Mouse (Mus musculus): Measurements from ENCODE around the gene Ccl17. TPM values are rescaled to one million over a fixed set of nuclear protein-coding genes. Genes with fewer than 3 reads are reported as not detected.

Ccl17 gene
- total RNA-seq (2021): 1 to 10 TPM; 3.7 to 4.3 TPM

GRCm38 (mm10) chr8:94810153-94810552 is at the start of gene Ccl17:
TSS of gene Ccl17 (plus strand) at chr8:94810453.
- no peak for DNase-seq

- DNase-seq: no peak
Observed at GRCm38 (mm10) chr8:94767035-94767434, 43.2 kb upstream of the Ccl17 start.

- no peak for DNase-seq
Observed at GRCm38 (mm10) chr8:94770945-94771344, 39.3 kb upstream of the Ccl17 start.

GRCm38 (mm10) chr8:94771941-94772670 is 38.1 kb upstream of the Ccl17 start, which contains the start of gene Cx3cl1:
TSS of gene Cx3cl1 (plus strand) at chr8:94772009.
- DNase-seq: peak; percentile 86 to 88

GRCm38 (mm10) chr8:94773048-94773447 is 37.2 kb upstream of the Ccl17 start:
- no peak for DNase-seq

- peak; percentile 65 to 68 for DNase-seq
Observed at GRCm38 (mm10) chr8:94773700-94774171, 36.5 kb upstream of the Ccl17 start.

GRCm38 (mm10) chr8:94774601-94775000 is 35.7 kb upstream of the Ccl17 start:
- DNase-seq: no peak

- no peak for DNase-seq
Observed at GRCm38 (mm10) chr8:94776346-94776745, 33.9 kb upstream of the Ccl17 start.

GRCm38 (mm10) chr8:94778036-94778435 is 32.2 kb upstream of the Ccl17 start:
- DNase-seq: no peak

- DNase-seq: no peak
Observed at GRCm38 (mm10) chr8:94778473-94778872, 31.8 kb upstream of the Ccl17 start.

- no peak for DNase-seq
Observed at GRCm38 (mm10) chr8:94778895-94779533, 31.2 kb upstream of the Ccl17 start.

- DNase-seq: no peak
Observed at GRCm38 (mm10) chr8:94779534-94780294, 30.5 kb upstream of the Ccl17 start.

- DNase-seq: no peak
Observed at GRCm38 (mm10) chr8:94780491-94781154, 29.6 kb upstream of the Ccl17 start.

GRCm38 (mm10) chr8:94781155-94781837 is 29.0 kb upstream of the Ccl17 start:
- DNase-seq: no peak

- no peak for DNase-seq
Observed at GRCm38 (mm10) chr8:94781838-94782235, 28.4 kb upstream of the Ccl17 start.

GRCm38 (mm10) chr8:94783890-94784289 is 26.4 kb upstream of the Ccl17 start:
- DNase-seq: no peak

- no peak for DNase-seq
Observed at GRCm38 (mm10) chr8:94785247-94785985, 24.8 kb upstream of the Ccl17 start.

GRCm38 (mm10) chr8:94785995-94786595 is 24.2 kb upstream of the Ccl17 start:
- no peak for DNase-seq

GRCm38 (mm10) chr8:94787524-94788501 is 22.4 kb upstream of the Ccl17 start:
- DNase-seq: no peak

Data from layer of hippocampus, postnatal 36 days (tissue).